Mouse (Mus musculus): ENCODE measurements around the gene Ecel1. TPM values are rescaled to one million over a fixed set of nuclear protein-coding genes. Genes with fewer than 3 reads are reported as not detected.

Gene Ecel1
- polyA plus RNA-seq, 1 experiment from 2014 or later = 20.2 TPM

- peak overlapping the region; percentile 49 for H3K27ac ChIP-seq
- no peak overlapping the region for H3K9ac ChIP-seq
Measured at GRCm38 (mm10) chr1:87164164-87164795, 8.0 kb upstream of the Ecel1 start.

GRCm38 (mm10) chr1:87159396-87159795 is 3.1 kb upstream of the Ecel1 start:
- WGBS = 82% methylated on average over 3 of the region's 3 CpGs
- H3K27me3 ChIP-seq = peaks cover 55% of the 10 kb centered on the region

More at GRCm38 (mm10) chr1:87164164-87164795, 8.0 kb upstream of the Ecel1 start:
- Histone ChIP-seq H3K4me1 (peaks cover 32% of the 10 kb centered on the region), H3K9me3 (replicated peaks) (no peaks in the 10 kb centered on the region), H3K4me2 (peak overlapping the region; percentile 10; the same call in 1 of the 2 replicates), H3K4me3 (no peak overlapping the region), H3K36me3 (ENCODE audit: poor library complexity, severe bottlenecking) (no peaks in the 10 kb centered on the region), H3K27me3 (peaks cover 9% of the 10 kb centered on the region; the same call in 1 of the 2 replicates)
- WGBS = 37% methylated on average over 11 of the region's 11 CpGs
- peak; percentile 42; the same call in 1 of the 2 replicates for ATAC-seq

GRCm38 (mm10) chr1:87155531-87156198 is 656 bp downstream of the Ecel1 start:
- H3K27ac ChIP-seq = no peak overlapping the region
- ATAC-seq = peak; percentile 57
- H3K4me2 ChIP-seq = peak overlapping the region; percentile 69
- no peaks in the 10 kb centered on the region for H3K36me3 ChIP-seq (ENCODE audit: poor library complexity, severe bottlenecking)
- WGBS = 1% methylated on average over 30 of the region's 56 CpGs
- peaks cover 31% of the 10 kb centered on the region for H3K4me1 ChIP-seq
- peak overlapping the region; percentile 64 for H3K9ac ChIP-seq
- H3K27me3 ChIP-seq = peaks cover 92% of the 10 kb centered on the region
- H3K4me3 ChIP-seq = peak overlapping the region; percentile 49
- H3K9me3 ChIP-seq (replicated peaks) = no peaks in the 10 kb centered on the region

More at GRCm38 (mm10) chr1:87159396-87159795, 3.1 kb upstream of the Ecel1 start:
- H3K9ac ChIP-seq = no peak overlapping the region
- H3K36me3 ChIP-seq (ENCODE audit: poor library complexity, severe bottlenecking) = no peaks in the 10 kb centered on the region
- H3K9me3 ChIP-seq (replicated peaks) = no peaks in the 10 kb centered on the region
- ATAC-seq = no peak
- H3K4me2 ChIP-seq = no peak overlapping the region
- no peak overlapping the region for H3K4me3 ChIP-seq
- no peak overlapping the region for H3K27ac ChIP-seq
- H3K4me1 ChIP-seq = peaks cover 29% of the 10 kb centered on the region

GRCm38 (mm10) chr1:87154501-87155120 is 1.7 kb downstream of the Ecel1 start:
- WGBS = under 1% methylated on average over 55 of the region's 58 CpGs
- Histone ChIP-seq H3K9ac (peak overlapping the region; percentile 53), H3K4me1 (peaks cover 31% of the 10 kb centered on the region), H3K27me3 (peaks cover 97% of the 10 kb centered on the region), H3K27ac (no peak overlapping the region), H3K4me3 (peak overlapping the region; percentile 49), H3K4me2 (peak overlapping the region; percentile 69), H3K36me3 (ENCODE audit: poor library complexity, severe bottlenecking) (peaks cover 3% of the 10 kb centered on the region; the same call in 1 of the 2 replicates), H3K9me3 (replicated peaks) (no peaks in the 10 kb centered on the region)
- ATAC-seq = peak; percentile 23

DNA sequence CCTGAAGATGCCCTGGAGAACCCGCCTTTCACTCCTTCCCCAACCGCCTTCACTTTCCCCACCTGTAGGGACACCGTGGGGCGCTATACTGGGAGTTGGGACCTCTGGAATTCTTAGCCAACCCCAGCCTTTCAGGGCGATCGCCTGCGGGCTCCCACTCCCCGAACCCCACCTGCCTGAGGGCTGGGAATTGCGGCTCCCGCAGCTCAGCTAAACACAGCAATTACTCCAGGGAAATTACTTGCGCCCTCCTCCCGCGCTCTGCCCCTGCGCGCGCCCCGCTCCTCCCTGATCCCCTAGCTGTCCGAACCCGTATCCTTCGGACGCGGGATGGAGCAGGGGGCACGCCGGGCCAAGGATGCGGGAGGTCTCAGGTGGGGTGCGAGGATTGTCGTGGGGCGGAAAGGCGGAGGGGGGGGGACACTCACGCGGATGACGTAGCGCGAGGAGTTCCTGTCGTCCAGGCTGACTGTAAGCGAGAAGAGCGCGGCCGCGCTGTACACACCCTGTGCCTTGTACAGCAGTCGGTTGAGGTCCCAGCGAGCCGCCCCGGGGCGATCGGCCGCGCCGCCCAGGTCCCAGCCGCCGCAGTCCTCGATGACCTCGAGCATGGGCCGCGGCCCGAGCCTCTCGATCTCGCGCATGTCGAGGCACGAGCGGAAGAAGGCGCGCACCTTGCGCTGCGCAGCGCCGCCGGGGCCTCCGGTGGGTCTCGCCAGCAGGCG is 2.4 kb downstream of the Ecel1 start:
- Histone ChIP-seq H3K4me3 (peak overlapping the region; percentile 49), H3K4me1 (peaks cover 31% of the 10 kb centered on the region), H3K27me3 (peaks cover 99% of the 10 kb centered on the region), H3K36me3 (ENCODE audit: poor library complexity, severe bottlenecking) (peaks cover 3% of the 10 kb centered on the region; the same call in 1 of the 2 replicates), H3K9me3 (replicated peaks) (no peaks in the 10 kb centered on the region), H3K4me2 (peak overlapping the region; percentile 69), H3K27ac (no peak overlapping the region), H3K9ac (peak overlapping the region; percentile 53)
- 1% methylated on average over 65 of the region's 72 CpGs for WGBS
- peak; percentile 23; the same call in 1 of the 2 replicates for ATAC-seq

GRCm38 (mm10) chr1:87151286-87151685 is 5.0 kb downstream of the Ecel1 start:
- H3K27ac ChIP-seq = no peak overlapping the region
- peaks cover 81% of the 10 kb centered on the region for H3K27me3 ChIP-seq
- H3K4me3 ChIP-seq = no peak overlapping the region
- no peak overlapping the region for H3K9ac ChIP-seq
- peaks cover 3% of the 10 kb centered on the region; the same call in 1 of the 2 replicates for H3K36me3 ChIP-seq (ENCODE audit: poor library complexity, severe bottlenecking)
- WGBS = 83% methylated on average over 6 of the region's 6 CpGs
- H3K9me3 ChIP-seq (replicated peaks) = no peaks in the 10 kb centered on the region
- ATAC-seq = no peak
- peaks cover 31% of the 10 kb centered on the region for H3K4me1 ChIP-seq
- H3K4me2 ChIP-seq = no peak overlapping the region

- ATAC-seq = no peak
- H3K36me3 ChIP-seq (ENCODE audit: poor library complexity, severe bottlenecking) = peaks cover 3% of the 10 kb centered on the region; the same call in 1 of the 2 replicates
- H3K27me3 ChIP-seq = peaks cover 62% of the 10 kb centered on the region
- no peaks in the 10 kb centered on the region for H3K9me3 ChIP-seq (replicated peaks)
- no peak overlapping the region for H3K27ac ChIP-seq
- H3K9ac ChIP-seq = no peak overlapping the region
- WGBS = 31% methylated on average over 13 of the region's 13 CpGs
- no peak overlapping the region for H3K4me3 ChIP-seq
- H3K4me1 ChIP-seq = peaks cover 15% of the 10 kb centered on the region
- H3K4me2 ChIP-seq = no peak overlapping the region
Measured at GRCm38 (mm10) chr1:87149422-87149821, 6.9 kb downstream of the Ecel1 start.

- H3K9ac ChIP-seq = no peak overlapping the region
- WGBS = 66% methylated on average over 10 of the region's 10 CpGs
- no peak overlapping the region for H3K4me3 ChIP-seq
- H3K27me3 ChIP-seq = peaks cover 6% of the 10 kb centered on the region; the same call in 1 of the 2 replicates
- no peak for ATAC-seq
- no peak overlapping the region for H3K27ac ChIP-seq
- H3K9me3 ChIP-seq (replicated peaks) = no peaks in the 10 kb centered on the region
- no peaks in the 10 kb centered on the region for H3K36me3 ChIP-seq (ENCODE audit: poor library complexity, severe bottlenecking)
- no peak overlapping the region for H3K4me2 ChIP-seq
- H3K4me1 ChIP-seq = peaks cover 16% of the 10 kb centered on the region; the same call in 1 of the 2 replicates
Measured at GRCm38 (mm10) chr1:87143141-87143540, 13.2 kb downstream of the Ecel1 start.

DNA sequence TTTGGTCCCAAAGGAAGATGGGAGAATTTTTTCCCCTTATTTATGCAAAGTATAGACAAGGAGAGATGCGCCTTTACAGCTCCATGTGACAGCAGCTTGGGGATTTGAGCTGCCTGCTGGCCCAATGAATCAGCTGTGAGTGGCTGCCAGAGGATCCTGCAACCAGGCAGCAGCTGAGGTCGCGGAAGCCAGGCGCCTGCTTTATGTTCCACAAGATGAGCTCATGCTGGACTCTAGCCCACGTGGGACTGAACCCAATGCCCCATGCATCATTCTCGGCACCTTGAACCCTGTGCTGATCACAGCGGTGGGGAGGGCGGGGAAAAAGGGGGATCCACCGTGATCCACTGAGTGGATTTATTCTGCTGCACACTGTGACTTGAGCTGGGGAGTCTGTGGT is 13.9 kb downstream of the Ecel1 start:
- Histone ChIP-seq H3K4me1 (peaks cover 16% of the 10 kb centered on the region; the same call in 1 of the 2 replicates), H3K9ac (no peak overlapping the region), H3K36me3 (ENCODE audit: poor library complexity, severe bottlenecking) (no peaks in the 10 kb centered on the region), H3K27me3 (no peaks in the 10 kb centered on the region), H3K9me3 (replicated peaks) (no peaks in the 10 kb centered on the region), H3K27ac (0 out of 2 replicates have a peak overlapping the region, but pooled peaks have one; percentile 14), H3K4me3 (no peak overlapping the region), H3K4me2 (no peak overlapping the region)
- ATAC-seq = no peak
- WGBS = 71% methylated on average over 9 of the region's 9 CpGs

- H3K9me3 ChIP-seq (replicated peaks) = no peaks in the 10 kb centered on the region
- H3K9ac ChIP-seq = no peak overlapping the region
- H3K4me3 ChIP-seq = no peak overlapping the region
- ATAC-seq = no peak
- no peaks in the 10 kb centered on the region for H3K27me3 ChIP-seq
- H3K4me1 ChIP-seq = peaks cover 16% of the 10 kb centered on the region; the same call in 1 of the 2 replicates
- H3K4me2 ChIP-seq = no peak overlapping the region
- H3K27ac ChIP-seq = no peak overlapping the region
- WGBS = 87% methylated on average over 4 of the region's 4 CpGs
- H3K36me3 ChIP-seq (ENCODE audit: poor library complexity, severe bottlenecking) = no peaks in the 10 kb centered on the region
Measured at GRCm38 (mm10) chr1:87141550-87141949, 14.8 kb downstream of the Ecel1 start.

DNA sequence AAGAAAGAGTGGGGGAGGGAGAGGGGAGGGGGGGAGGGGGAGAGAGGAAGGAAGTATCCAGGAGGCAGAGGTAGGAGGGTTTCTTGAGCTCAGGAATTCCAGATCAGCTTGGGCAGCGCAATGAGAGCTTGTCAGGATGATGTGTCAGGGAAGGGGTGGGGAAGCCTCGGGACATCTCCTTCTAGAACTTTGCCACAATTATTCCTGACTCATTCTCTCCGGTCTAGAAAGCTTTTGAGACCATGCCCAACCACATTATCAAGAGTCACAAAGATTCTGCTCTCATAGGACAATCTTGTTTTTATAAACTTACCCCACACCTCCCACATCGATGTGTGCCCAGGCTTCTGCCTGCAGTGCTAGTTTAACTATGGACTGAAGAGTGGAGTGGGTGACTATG is 24.5 kb downstream of the Ecel1 start:
- Histone ChIP-seq H3K36me3 (ENCODE audit: poor library complexity, severe bottlenecking) (no peaks in the 10 kb centered on the region), H3K4me1 (no peaks in the 10 kb centered on the region), H3K4me2 (no peak overlapping the region), H3K27ac (no peak overlapping the region), H3K9ac (no peak overlapping the region), H3K27me3 (peaks cover 25% of the 10 kb centered on the region), H3K4me3 (no peak overlapping the region), H3K9me3 (replicated peaks) (no peaks in the 10 kb centered on the region)
- ATAC-seq = no peak
- 82% methylated on average over 4 of the region's 4 CpGs for WGBS

Measured in forebrain, embryonic 13.5 days (tissue).